Mouse (Mus musculus): ENCODE data around the gene Atg10. TPM values are rescaled to one million over a fixed set of nuclear protein-coding genes. Genes with fewer than 3 reads are reported as not detected.
A peak's percentile ranks its signal among the peaks of the same experiment; 100 is the strongest.

Atg10 gene
- polyA plus RNA-seq, 1 experiment from 2014 or later: 4.1 TPM

- H3K36me3 ChIP-seq: no peaks in the 10 kb centered on the region
- no peak overlapping the region for H3K27ac ChIP-seq
- DNase-seq (no peak), ATAC-seq (ENCODE audit: low read depth) (no peak)
- H3K9ac ChIP-seq: no peak overlapping the region
- no peak overlapping the region for H3K4me3 ChIP-seq (replicated peaks)
- no peak overlapping the region for H3K4me2 ChIP-seq
- H3K9me3 ChIP-seq (replicated peaks): no peaks in the 10 kb centered on the region
- WGBS (ENCODE audit: insufficient replicate concordance): 75% methylated on average over 5 of the region's 5 CpGs
- H3K4me1 ChIP-seq (replicated peaks): peaks cover 3% of the 10 kb centered on the region; the same call in 1 of the 2 replicates
- no peaks in the 10 kb centered on the region for H3K27me3 ChIP-seq
Measured at GRCm38 (mm10) chr13:90992948-90993347, 230.8 kb downstream of the Atg10 start.

GRCm38 (mm10) chr13:90988226-90988625, 235.5 kb downstream of the Atg10 start:
- Histone ChIP-seq H3K4me1 (replicated peaks) (no peaks in the 10 kb centered on the region), H3K27me3 (no peaks in the 10 kb centered on the region), H3K36me3 (no peaks in the 10 kb centered on the region), H3K4me2 (no peak overlapping the region), H3K9me3 (replicated peaks) (no peaks in the 10 kb centered on the region), H3K4me3 (replicated peaks) (no peak overlapping the region), H3K27ac (no peak overlapping the region), H3K9ac (no peak overlapping the region)
- ATAC-seq (ENCODE audit: low read depth): no peak
- 70% methylated on average over 3 of the region's 3 CpGs for WGBS (ENCODE audit: insufficient replicate concordance)
- no peak for DNase-seq

GRCm38 (mm10) chr13:90985417-90985816, 238.4 kb downstream of the Atg10 start:
- H3K27me3 ChIP-seq: no peaks in the 10 kb centered on the region
- H3K27ac ChIP-seq: no peak overlapping the region
- H3K9ac ChIP-seq: no peak overlapping the region
- no peaks in the 10 kb centered on the region for H3K36me3 ChIP-seq
- ATAC-seq (ENCODE audit: low read depth) (no peak), DNase-seq (no peak)
- H3K4me2 ChIP-seq: no peak overlapping the region
- H3K4me1 ChIP-seq (replicated peaks): no peaks in the 10 kb centered on the region
- 56% methylated on average over 3 of the region's 3 CpGs for WGBS (ENCODE audit: insufficient replicate concordance)
- no peaks in the 10 kb centered on the region for H3K9me3 ChIP-seq (replicated peaks)
- H3K4me3 ChIP-seq (replicated peaks): no peak overlapping the region

- H3K4me2 ChIP-seq: no peak overlapping the region
- 15% methylated on average over 2 of the region's 2 CpGs for WGBS (ENCODE audit: insufficient replicate concordance)
Measured at GRCm38 (mm10) chr13:90984073-90984472, 239.7 kb downstream of the Atg10 start.

GRCm38 (mm10) chr13:90981798-90982197, 242.0 kb downstream of the Atg10 start:
- H3K9me3 ChIP-seq (replicated peaks): no peaks in the 10 kb centered on the region
- H3K9ac ChIP-seq: no peak overlapping the region
- H3K4me3 ChIP-seq (replicated peaks): no peak overlapping the region
- ATAC-seq (ENCODE audit: low read depth) (no peak), DNase-seq (no peak)
- H3K27ac ChIP-seq: no peak overlapping the region
- WGBS (ENCODE audit: insufficient replicate concordance): 52% methylated on average over 1 of the region's 1 CpGs
- no peak overlapping the region for H3K4me2 ChIP-seq
- no peaks in the 10 kb centered on the region for H3K27me3 ChIP-seq
- no peaks in the 10 kb centered on the region for H3K36me3 ChIP-seq
- H3K4me1 ChIP-seq (replicated peaks): no peaks in the 10 kb centered on the region

More at GRCm38 (mm10) chr13:90984073-90984472, 239.7 kb downstream of the Atg10 start:
- ATAC-seq (ENCODE audit: low read depth) (no peak), DNase-seq (no peak)
- Histone ChIP-seq H3K9me3 (replicated peaks) (no peaks in the 10 kb centered on the region), H3K36me3 (no peaks in the 10 kb centered on the region), H3K27ac (no peak overlapping the region), H3K27me3 (no peaks in the 10 kb centered on the region), H3K4me1 (replicated peaks) (no peaks in the 10 kb centered on the region), H3K4me3 (replicated peaks) (no peak overlapping the region), H3K9ac (no peak overlapping the region)

GRCm38 (mm10) chr13:90980878-90981674, 242.7 kb downstream of the Atg10 start:
- Histone ChIP-seq H3K4me1 (replicated peaks) (no peaks in the 10 kb centered on the region), H3K36me3 (no peaks in the 10 kb centered on the region), H3K27me3 (no peaks in the 10 kb centered on the region), H3K9me3 (replicated peaks) (no peaks in the 10 kb centered on the region), H3K27ac (no peak overlapping the region), H3K4me3 (replicated peaks) (no peak overlapping the region), H3K9ac (no peak overlapping the region), H3K4me2 (no peak overlapping the region)
- ATAC-seq (ENCODE audit: low read depth) (no peak), DNase-seq (no peak)
- WGBS (ENCODE audit: insufficient replicate concordance): 34% methylated on average over 6 of the region's 6 CpGs

- Histone ChIP-seq H3K36me3 (no peaks in the 10 kb centered on the region), H3K4me2 (no peak overlapping the region), H3K4me1 (replicated peaks) (no peaks in the 10 kb centered on the region), H3K27ac (no peak overlapping the region), H3K4me3 (replicated peaks) (no peak overlapping the region), H3K9me3 (replicated peaks) (no peaks in the 10 kb centered on the region), H3K27me3 (no peaks in the 10 kb centered on the region), H3K9ac (no peak overlapping the region)
- ATAC-seq (ENCODE audit: low read depth) (no peak), DNase-seq (no peak)
- WGBS (ENCODE audit: insufficient replicate concordance): 60% methylated on average over 3 of the region's 3 CpGs
Measured at GRCm38 (mm10) chr13:90977057-90977456, 246.7 kb downstream of the Atg10 start.

GRCm38 (mm10) chr13:90973409-90973808, 250.4 kb downstream of the Atg10 start:
- 53% methylated on average over 7 of the region's 7 CpGs for WGBS (ENCODE audit: insufficient replicate concordance)

GRCm38 (mm10) chr13:90970259-90971017, 253.3 kb downstream of the Atg10 start:
- Histone ChIP-seq H3K27ac (no peak overlapping the region), H3K27me3 (no peaks in the 10 kb centered on the region), H3K9me3 (replicated peaks) (no peaks in the 10 kb centered on the region), H3K4me1 (replicated peaks) (peaks cover 13% of the 10 kb centered on the region; the same call in 1 of the 2 replicates), H3K36me3 (no peaks in the 10 kb centered on the region), H3K4me3 (replicated peaks) (no peak overlapping the region), H3K9ac (no peak overlapping the region), H3K4me2 (no peak overlapping the region)
- ATAC-seq (ENCODE audit: low read depth): peak; percentile 87
- WGBS (ENCODE audit: insufficient replicate concordance): 51% methylated on average over 10 of the region's 10 CpGs
- peak; percentile 19 for DNase-seq

More at GRCm38 (mm10) chr13:90973409-90973808, 250.4 kb downstream of the Atg10 start:
- Histone ChIP-seq H3K4me1 (replicated peaks) (peaks cover 13% of the 10 kb centered on the region; the same call in 1 of the 2 replicates), H3K9ac (no peak overlapping the region), H3K9me3 (replicated peaks) (no peaks in the 10 kb centered on the region), H3K4me2 (no peak overlapping the region), H3K27ac (no peak overlapping the region), H3K27me3 (no peaks in the 10 kb centered on the region), H3K36me3 (no peaks in the 10 kb centered on the region), H3K4me3 (replicated peaks) (no peak overlapping the region)
- DNase-seq (no peak), ATAC-seq (ENCODE audit: low read depth) (no peak)

- Histone ChIP-seq H3K27me3 (no peaks in the 10 kb centered on the region), H3K9ac (no peak overlapping the region), H3K36me3 (no peaks in the 10 kb centered on the region), H3K27ac (no peak overlapping the region), H3K4me1 (replicated peaks) (peaks cover 13% of the 10 kb centered on the region; the same call in 1 of the 2 replicates), H3K9me3 (replicated peaks) (no peaks in the 10 kb centered on the region), H3K4me2 (no peak overlapping the region), H3K4me3 (replicated peaks) (no peak overlapping the region)
- ATAC-seq (ENCODE audit: low read depth) (no peak), DNase-seq (no peak)
- 70% methylated on average over 4 of the region's 4 CpGs for WGBS (ENCODE audit: insufficient replicate concordance)
Measured at GRCm38 (mm10) chr13:90968940-90969339, 254.8 kb downstream of the Atg10 start.

- H3K4me2 ChIP-seq: no peak overlapping the region
- ATAC-seq (ENCODE audit: low read depth): 0 out of 2 replicates have a peak, but pooled peaks have one; percentile 39
- peaks cover 13% of the 10 kb centered on the region; the same call in 1 of the 2 replicates for H3K4me1 ChIP-seq (replicated peaks)
- DNase-seq: peak; percentile 24
- H3K4me3 ChIP-seq (replicated peaks): no peak overlapping the region
- no peak overlapping the region for H3K27ac ChIP-seq
- no peaks in the 10 kb centered on the region for H3K36me3 ChIP-seq
- 5% methylated on average over 4 of the region's 4 CpGs for WGBS (ENCODE audit: insufficient replicate concordance)
- H3K9ac ChIP-seq: no peak overlapping the region
- H3K9me3 ChIP-seq (replicated peaks): no peaks in the 10 kb centered on the region
- H3K27me3 ChIP-seq: no peaks in the 10 kb centered on the region
Measured at GRCm38 (mm10) chr13:90967422-90967821, 256.3 kb downstream of the Atg10 start.

Data from liver, embryonic 13.5 days (tissue).